Mouse (Mus musculus): Measurements from ENCODE around the gene Nr4a3. TPM values are rescaled to one million over a fixed set of nuclear protein-coding genes. Genes with fewer than 3 reads are reported as not detected.

Nr4a3 gene
- polyA plus RNA-seq, 1 experiment from 2014 or later: not detected

DNA sequence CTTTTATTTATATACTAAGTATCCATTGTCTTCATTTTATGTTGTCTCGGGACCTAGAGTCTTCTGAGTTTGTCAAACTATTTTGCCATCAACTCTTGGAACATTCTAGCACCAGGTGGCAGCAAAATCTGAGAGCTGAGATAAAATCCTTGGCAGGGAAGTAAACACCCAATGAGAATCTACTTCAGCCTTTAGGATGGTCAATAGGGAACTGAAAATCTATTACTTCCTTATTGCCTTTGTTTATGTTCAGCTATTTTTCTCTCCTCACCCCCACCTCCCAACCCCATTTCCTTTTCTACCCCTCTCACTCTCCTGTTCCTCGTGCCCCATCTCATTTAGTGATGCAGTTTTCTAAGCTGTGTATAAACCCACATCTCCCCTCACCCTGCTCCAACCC is 63.6 kb downstream of the Nr4a3 start:
- Histone ChIP-seq H3K4me2 (ENCODE audit: low read length) (no peak overlapping the region), H3K4me3 (ENCODE audit: low read depth, low read length) (no peak overlapping the region), H3K27me3 (replicated peaks; ENCODE audit: control insufficient read depth, insufficient read depth, low read length) (no peaks in the 10 kb centered on the region), H3K9me3 (ENCODE audit: control insufficient read depth, low read length) (no peaks in the 10 kb centered on the region), H3K4me1 (replicated peaks; ENCODE audit: control insufficient read depth, insufficient read depth, low read length) (no peaks in the 10 kb centered on the region), H3K36me3 (ENCODE audit: control insufficient read depth, insufficient read depth, low read length) (no peaks in the 10 kb centered on the region), H3K9ac (ENCODE audit: low read length) (no peak overlapping the region), H3K27ac (ENCODE audit: low read depth) (no peak overlapping the region)
- WGBS: 62% methylated on average over 2 of the region's 2 CpGs
- ATAC-seq (replicated peaks; ENCODE audit: low FRiP score, low TSS enrichment, low read depth): no peak
- no peak for DNase-seq (ENCODE audit: low spot score)

GRCm38 (mm10) chr4:48110331-48110730 is 65.4 kb downstream of the Nr4a3 start:
- ATAC-seq (replicated peaks; ENCODE audit: low FRiP score, low TSS enrichment, low read depth): no peak
- no peaks in the 10 kb centered on the region for H3K36me3 ChIP-seq (ENCODE audit: control insufficient read depth, insufficient read depth, low read length)
- no peaks in the 10 kb centered on the region for H3K4me1 ChIP-seq (replicated peaks; ENCODE audit: control insufficient read depth, insufficient read depth, low read length)
- no peak overlapping the region for H3K4me3 ChIP-seq (ENCODE audit: low read depth, low read length)
- H3K4me2 ChIP-seq (ENCODE audit: low read length): no peak overlapping the region
- H3K27me3 ChIP-seq (replicated peaks; ENCODE audit: control insufficient read depth, insufficient read depth, low read length): no peaks in the 10 kb centered on the region
- 84% methylated on average over 3 of the region's 3 CpGs for WGBS
- no peak for DNase-seq (ENCODE audit: low spot score)
- H3K27ac ChIP-seq (ENCODE audit: low read depth): no peak overlapping the region
- no peak overlapping the region for H3K9ac ChIP-seq (ENCODE audit: low read length)
- H3K9me3 ChIP-seq (ENCODE audit: control insufficient read depth, low read length): no peaks in the 10 kb centered on the region

DNA sequence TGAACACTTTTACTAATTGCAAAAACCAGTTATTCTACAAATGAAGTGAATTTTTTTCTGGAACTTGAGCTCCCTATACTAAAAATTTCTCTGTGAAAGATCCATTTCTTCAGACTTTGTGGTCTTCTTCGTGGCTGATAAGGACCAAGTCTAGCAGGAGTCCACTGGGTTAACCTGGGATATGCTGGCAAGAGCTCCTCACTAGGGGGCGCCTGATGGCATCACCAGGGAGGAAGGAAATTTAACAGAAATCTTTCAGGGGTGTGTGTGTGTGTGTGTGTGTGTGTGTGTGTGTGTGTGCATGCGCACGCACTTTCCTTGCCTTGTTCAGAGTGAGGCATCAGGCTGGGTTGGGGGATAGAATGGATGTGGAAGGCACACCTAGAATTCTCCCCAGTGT is 71.2 kb downstream of the Nr4a3 start:
- Histone ChIP-seq H3K27ac (ENCODE audit: low read depth) (no peak overlapping the region), H3K36me3 (ENCODE audit: control insufficient read depth, insufficient read depth, low read length) (no peaks in the 10 kb centered on the region), H3K4me3 (ENCODE audit: low read depth, low read length) (no peak overlapping the region), H3K9ac (ENCODE audit: low read length) (no peak overlapping the region), H3K4me2 (ENCODE audit: low read length) (no peak overlapping the region), H3K27me3 (replicated peaks; ENCODE audit: control insufficient read depth, insufficient read depth, low read length) (no peaks in the 10 kb centered on the region), H3K9me3 (ENCODE audit: control insufficient read depth, low read length) (no peaks in the 10 kb centered on the region), H3K4me1 (replicated peaks; ENCODE audit: control insufficient read depth, insufficient read depth, low read length) (no peaks in the 10 kb centered on the region)
- 57% methylated on average over 4 of the region's 4 CpGs for WGBS
- DNase-seq (ENCODE audit: low spot score) (no peak), ATAC-seq (replicated peaks; ENCODE audit: low FRiP score, low TSS enrichment, low read depth) (no peak)

DNA sequence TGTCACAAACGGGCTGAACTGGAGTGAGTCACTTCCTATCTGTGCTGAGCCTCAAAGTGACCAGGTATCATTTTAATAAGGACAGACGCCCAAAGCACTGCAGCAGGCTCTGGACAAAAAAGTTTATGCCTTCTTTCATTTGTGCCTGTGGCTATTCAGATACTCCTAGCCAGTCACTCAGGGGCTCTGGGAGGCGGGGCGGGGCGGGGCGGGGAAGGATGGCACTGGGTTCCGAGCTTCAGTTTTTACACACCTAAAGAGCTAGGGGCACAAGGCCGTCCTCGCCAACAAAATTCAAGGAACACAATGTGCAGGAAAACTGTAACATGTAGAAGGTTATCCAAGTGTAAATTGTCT is 79.4 kb downstream of the Nr4a3 start:
- 6% methylated on average over 9 of the region's 9 CpGs for WGBS
- Histone ChIP-seq H3K4me3 (ENCODE audit: low read depth, low read length) (peak overlapping the region; percentile 69), H3K4me2 (ENCODE audit: low read length) (peak overlapping the region; percentile 74), H3K4me1 (replicated peaks; ENCODE audit: control insufficient read depth, insufficient read depth, low read length) (no peaks in the 10 kb centered on the region; the same call in 1 of the 2 replicates), H3K27ac (ENCODE audit: low read depth) (no peak overlapping the region), H3K36me3 (ENCODE audit: control insufficient read depth, insufficient read depth, low read length) (no peaks in the 10 kb centered on the region), H3K9ac (ENCODE audit: low read length) (no peak overlapping the region), H3K27me3 (replicated peaks; ENCODE audit: control insufficient read depth, insufficient read depth, low read length) (no peaks in the 10 kb centered on the region), H3K9me3 (ENCODE audit: control insufficient read depth, low read length) (no peaks in the 10 kb centered on the region)
- ATAC-seq (replicated peaks; ENCODE audit: low FRiP score, low TSS enrichment, low read depth): peak; percentile 83
- DNase-seq (ENCODE audit: low spot score): no peak

DNA sequence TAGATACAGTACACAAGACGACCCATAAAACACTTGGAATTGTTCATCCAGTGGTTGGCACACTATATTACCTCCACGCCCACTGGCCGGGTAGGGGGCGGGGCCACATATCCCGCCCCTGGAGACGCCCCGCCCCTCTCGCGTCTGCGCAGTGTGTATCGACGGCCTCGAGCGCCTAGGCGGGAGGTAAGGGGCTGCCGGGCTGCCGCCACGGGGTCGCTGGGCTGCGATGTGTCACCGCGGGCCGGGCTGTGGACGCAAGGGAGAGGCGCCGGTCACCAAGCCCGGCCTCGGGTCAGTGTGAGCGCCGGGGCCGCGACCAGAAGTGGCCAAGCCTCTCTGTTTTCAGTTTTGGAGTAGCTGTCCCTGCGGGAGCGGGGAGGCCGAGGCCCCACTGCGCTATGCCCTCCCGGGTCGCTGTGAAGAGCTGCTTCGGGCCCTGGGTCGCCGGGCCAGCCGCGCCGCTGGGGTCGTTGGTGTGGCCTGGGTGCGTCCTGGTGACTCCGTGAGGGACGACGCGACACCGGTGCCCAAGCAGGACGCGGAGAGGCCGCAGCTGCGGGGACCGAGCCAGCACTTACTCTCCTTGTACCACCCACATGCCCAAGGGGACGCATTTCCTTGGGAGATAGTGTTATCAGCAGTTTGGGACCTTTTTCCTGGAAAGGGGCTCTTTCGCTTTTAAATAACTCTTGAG is 80.0 kb downstream of the Nr4a3 start, which contains the start of gene Stx17:
Gene Stx17 (plus strand): TSS at position 143 of the 697 bp plus-strand sequence.
- Histone ChIP-seq H3K4me1 (replicated peaks; ENCODE audit: control insufficient read depth, insufficient read depth, low read length) (no peaks in the 10 kb centered on the region; the same call in 1 of the 2 replicates), H3K36me3 (ENCODE audit: control insufficient read depth, insufficient read depth, low read length) (no peaks in the 10 kb centered on the region), H3K9ac (ENCODE audit: low read length) (peak within 1 kb of the TSS; percentile 78), H3K27me3 (replicated peaks; ENCODE audit: control insufficient read depth, insufficient read depth, low read length) (no peaks in the 10 kb centered on the region), H3K4me3 (ENCODE audit: low read depth, low read length) (peak within 1 kb of the TSS; percentile 69), H3K4me2 (ENCODE audit: low read length) (peak within 1 kb of the TSS; percentile 74), H3K9me3 (ENCODE audit: control insufficient read depth, low read length) (no peaks in the 10 kb centered on the region), H3K27ac (ENCODE audit: low read depth) (no peak within 1 kb of the TSS)
- ATAC-seq (replicated peaks; ENCODE audit: low FRiP score, low TSS enrichment, low read depth) (peak; percentile 99), DNase-seq (ENCODE audit: low spot score) (peak; percentile 91)
- 2% methylated on average over 58 of the region's 58 CpGs for WGBS

GRCm38 (mm10) chr4:48130314-48130713 is 85.4 kb downstream of the Nr4a3 start:
- DNase-seq (ENCODE audit: low spot score): no peak
- H3K27ac ChIP-seq (ENCODE audit: low read depth): no peak overlapping the region
- no peaks in the 10 kb centered on the region for H3K27me3 ChIP-seq (replicated peaks; ENCODE audit: control insufficient read depth, insufficient read depth, low read length)
- WGBS: 88% methylated on average over 6 of the region's 6 CpGs
- ATAC-seq (replicated peaks; ENCODE audit: low FRiP score, low TSS enrichment, low read depth): no peak
- no peak overlapping the region for H3K4me2 ChIP-seq (ENCODE audit: low read length)
- no peak overlapping the region for H3K4me3 ChIP-seq (ENCODE audit: low read depth, low read length)
- no peaks in the 10 kb centered on the region; the same call in 1 of the 2 replicates for H3K4me1 ChIP-seq (replicated peaks; ENCODE audit: control insufficient read depth, insufficient read depth, low read length)
- H3K9me3 ChIP-seq (ENCODE audit: control insufficient read depth, low read length): no peaks in the 10 kb centered on the region
- no peak overlapping the region for H3K9ac ChIP-seq (ENCODE audit: low read length)
- peaks cover 13% of the 10 kb centered on the region for H3K36me3 ChIP-seq (ENCODE audit: control insufficient read depth, insufficient read depth, low read length)

- DNase-seq (ENCODE audit: low spot score) (no peak), ATAC-seq (replicated peaks; ENCODE audit: low FRiP score, low TSS enrichment, low read depth) (no peak)
- Histone ChIP-seq H3K27me3 (replicated peaks; ENCODE audit: control insufficient read depth, insufficient read depth, low read length) (no peaks in the 10 kb centered on the region), H3K9me3 (ENCODE audit: control insufficient read depth, low read length) (no peaks in the 10 kb centered on the region), H3K36me3 (ENCODE audit: control insufficient read depth, insufficient read depth, low read length) (peaks cover 18% of the 10 kb centered on the region), H3K9ac (ENCODE audit: low read length) (no peak overlapping the region), H3K4me2 (ENCODE audit: low read length) (no peak overlapping the region), H3K4me3 (ENCODE audit: low read depth, low read length) (no peak overlapping the region), H3K4me1 (replicated peaks; ENCODE audit: control insufficient read depth, insufficient read depth, low read length) (no peaks in the 10 kb centered on the region), H3K27ac (ENCODE audit: low read depth) (no peak overlapping the region)
- WGBS: 89% methylated on average over 9 of the region's 9 CpGs
Observed at GRCm38 (mm10) chr4:48131606-48132005, 86.7 kb downstream of the Nr4a3 start.

GRCm38 (mm10) chr4:48132721-48133120 is 87.8 kb downstream of the Nr4a3 start:
- Histone ChIP-seq H3K36me3 (ENCODE audit: control insufficient read depth, insufficient read depth, low read length) (peaks cover 20% of the 10 kb centered on the region), H3K4me3 (ENCODE audit: low read depth, low read length) (no peak overlapping the region), H3K9ac (ENCODE audit: low read length) (no peak overlapping the region), H3K9me3 (ENCODE audit: control insufficient read depth, low read length) (no peaks in the 10 kb centered on the region), H3K27me3 (replicated peaks; ENCODE audit: control insufficient read depth, insufficient read depth, low read length) (no peaks in the 10 kb centered on the region), H3K27ac (ENCODE audit: low read depth) (no peak overlapping the region), H3K4me1 (replicated peaks; ENCODE audit: control insufficient read depth, insufficient read depth, low read length) (no peaks in the 10 kb centered on the region), H3K4me2 (ENCODE audit: low read length) (no peak overlapping the region)
- 81% methylated on average over 3 of the region's 3 CpGs for WGBS
- DNase-seq (ENCODE audit: low spot score): no peak
- no peak for ATAC-seq (replicated peaks; ENCODE audit: low FRiP score, low TSS enrichment, low read depth)
